Comparison of ENCODE assay signal across 8 mouse cellular contexts in genomic region chr14:51883527-51884030, GRCm38 (mm10). TPM values are rescaled to one million over a fixed set of nuclear protein-coding genes. Genes with fewer than 3 reads are reported as not detected.
DNase-seq lines count a peak whose midpoint lies in the region; ATAC-seq lines count a peak whose summit lies in the region.

No protein-coding gene starts in this region.

- H3K9ac ChIP-seq in intestine, embryonic 14.5 days (ENCODE audit: low read length) = peak overlapping the region; percentile 70

- no peak; the same call in 1 of the 2 replicates for ATAC-seq in erythroblast, adult 5-6 weeks (replicated peaks; ENCODE audit: low FRiP score, poor library complexity, severe bottlenecking)
- ATAC-seq in intestine, embryonic 14.5 days (replicated peaks; ENCODE audit: low FRiP score, low TSS enrichment, low read depth) = peak; percentile 37
- ATAC-seq in megakaryocyte-erythroid progenitor cell, adult 5-6 weeks (replicated peaks; ENCODE audit: low FRiP score, low TSS enrichment, poor library complexity, severe bottlenecking) = peak; percentile 63

- peaks cover 15% of the 10 kb centered on the region for H3K36me3 ChIP-seq in erythroblast, embryonic 14.5 days (ENCODE audit: control insufficient read depth)
- H3K36me3 ChIP-seq in intestine, embryonic 14.5 days (ENCODE audit: control insufficient read depth, insufficient read depth, low read length) = peaks cover 20% of the 10 kb centered on the region

- H3K9me3 ChIP-seq in erythroblast, embryonic 14.5 days (ENCODE audit: control insufficient read depth, low read length) = no peaks in the 10 kb centered on the region
- H3K9me3 ChIP-seq in intestine, embryonic 14.5 days (ENCODE audit: control insufficient read depth, low read length) = no peaks in the 10 kb centered on the region

- no peaks in the 10 kb centered on the region for H3K27me3 ChIP-seq in erythroblast, embryonic 14.5 days (ENCODE audit: control insufficient read depth)
- no peaks in the 10 kb centered on the region for H3K27me3 ChIP-seq in intestine, embryonic 14.5 days (replicated peaks; ENCODE audit: control insufficient read depth, insufficient read depth, low read length)

- H3K4me3 ChIP-seq in erythroblast, embryonic 14.5 days (replicated peaks) = peak overlapping the region; percentile 69
- H3K4me3 ChIP-seq in intestine, embryonic 14.5 days (ENCODE audit: low read depth, low read length) = peak overlapping the region; percentile 85

- H3K27ac ChIP-seq in intestine, embryonic 14.5 days (ENCODE audit: low read depth) = peak overlapping the region; percentile 84

- intact Hi-C loops in left cerebral cortex, postnatal 25 days (cut with DNase I) = loop anchor here (5.0 to 10.0 kb wide), 2 partner anchors 139 to 401 kb away; partner anchors contain the start of gene Zfp219

- peaks cover 20% of the 10 kb centered on the region for H3K4me1 ChIP-seq in erythroblast, embryonic 14.5 days (ENCODE audit: control insufficient read depth)
- peaks cover 11% of the 10 kb centered on the region for H3K4me1 ChIP-seq in intestine, embryonic 14.5 days (replicated peaks; ENCODE audit: control insufficient read depth, insufficient read depth, low read length)

- DNase-seq in embryo, embryonic 10.5 days (ENCODE audit: low spot score) = peak; percentile 90
- peak; percentile 61 for DNase-seq in gastrocnemius, postnatal 25 days
- peak; percentile 87 for DNase-seq in intestine, embryonic 14.5 days (ENCODE audit: low spot score)
- peak; percentile 58 to 86 for DNase-seq in left cerebral cortex, postnatal 25 days (ENCODE audit: low spot score in 2 of 2)
- peak; percentile 48 to 71 for DNase-seq in right cerebral cortex, postnatal 36 days (ENCODE audit: low spot score in 2 of 2)

- peak overlapping the region; percentile 58 for H3K4me2 ChIP-seq in intestine, embryonic 14.5 days (ENCODE audit: low read length)

- 0% methylated on average over 4 of the region's 4 CpGs for WGBS in intestine, embryonic 14.5 days

RNA-seq across cellular contexts. Expression of gene Mettl17, which starts 1.1 kb away (rescaled TPM):
- 0.31 and 0.62 TPM in 2 replicates for polyA plus RNA-seq in erythroblast, embryonic 14.5 days (2012)
- 3.1 TPM in 1 of 2 replicates, not detected in the other for total RNA-seq in erythroblast, adult 5-6 weeks (2015; ENCODE audit: low replicate concordance)
- total RNA-seq in erythroblast, adult 5-6 weeks (2017; ENCODE audit: low replicate concordance) = 2.5 and 4.2 TPM in 2 replicates
- total RNA-seq in gastrocnemius, postnatal 25 days (2021) = 10 to 100 TPM in 1 of 2 experiments, 1 to 10 TPM in 1; 9.3 to 15.8 TPM
- polyA plus RNA-seq in intestine, embryonic 14.5 days (2014; fragmentation: Nextera tagmentation; extraction: Ambion mirVana) = 54.9 and 67.0 TPM in 2 replicates
- 10 to 100 TPM; 26.0 to 33.8 TPM for total RNA-seq in left cerebral cortex, postnatal 25 days (2021)
- total RNA-seq in megakaryocyte-erythroid progenitor cell, adult 5-6 weeks (2014; fragmentation: Nextera tagmentation) = 23.4 and 33.9 TPM in 2 replicates
- 9.5 and 13.7 TPM in 2 replicates for total RNA-seq in megakaryocyte-erythroid progenitor cell, adult 5-6 weeks (2017)

RNA-seq across cellular contexts. Expression of gene Slc39a2, which starts 9.1 kb away (rescaled TPM):
- not detected in 2 replicates for polyA plus RNA-seq in erythroblast, embryonic 14.5 days (2012)
- not detected in 2 replicates for total RNA-seq in erythroblast, adult 5-6 weeks (2015; ENCODE audit: low replicate concordance)
- total RNA-seq in erythroblast, adult 5-6 weeks (2017; ENCODE audit: low replicate concordance) = not detected in 2 replicates
- under 1 TPM; 0.46 to 0.54 TPM for total RNA-seq in gastrocnemius, postnatal 25 days (2021)
- polyA plus RNA-seq in intestine, embryonic 14.5 days (2014; fragmentation: Nextera tagmentation; extraction: Ambion mirVana) = 0.71 and 0.99 TPM in 2 replicates
- total RNA-seq in left cerebral cortex, postnatal 25 days (2021) = 1 to 10 TPM; 4.8 to 6.6 TPM
- total RNA-seq in megakaryocyte-erythroid progenitor cell, adult 5-6 weeks (2014; fragmentation: Nextera tagmentation) = 0.69 and 1.4 TPM in 2 replicates
- total RNA-seq in megakaryocyte-erythroid progenitor cell, adult 5-6 weeks (2017) = not detected in 2 replicates

RNA-seq across cellular contexts. Expression of gene Ear6, which starts 30.1 kb away (rescaled TPM):
- polyA plus RNA-seq in erythroblast, embryonic 14.5 days (2012) = not detected in 2 replicates
- 35.1 and 35.2 TPM in 2 replicates for total RNA-seq in erythroblast, adult 5-6 weeks (2015; ENCODE audit: low replicate concordance)
- total RNA-seq in erythroblast, adult 5-6 weeks (2017; ENCODE audit: low replicate concordance) = 59.2 and 65.9 TPM in 2 replicates
- total RNA-seq in gastrocnemius, postnatal 25 days (2021) = not detected
- polyA plus RNA-seq in intestine, embryonic 14.5 days (2014; fragmentation: Nextera tagmentation; extraction: Ambion mirVana) = not detected in 2 replicates
- not detected for total RNA-seq in left cerebral cortex, postnatal 25 days (2021)
- not detected in 2 replicates for total RNA-seq in megakaryocyte-erythroid progenitor cell, adult 5-6 weeks (2014; fragmentation: Nextera tagmentation)
- total RNA-seq in megakaryocyte-erythroid progenitor cell, adult 5-6 weeks (2017) = not detected in 2 replicates

RNA-seq across cellular contexts. Expression of gene Ndrg2, which starts 30.4 kb away (rescaled TPM):
- 0.11 TPM in 1 of 2 replicates, not detected in the other for polyA plus RNA-seq in erythroblast, embryonic 14.5 days (2012)
- total RNA-seq in erythroblast, adult 5-6 weeks (2015; ENCODE audit: low replicate concordance) = 0.77 and 6.1 TPM in 2 replicates
- total RNA-seq in erythroblast, adult 5-6 weeks (2017; ENCODE audit: low replicate concordance) = 5.3 and 6.4 TPM in 2 replicates
- 1,000 to 10,000 TPM; 1,373 to 1,538 TPM for total RNA-seq in gastrocnemius, postnatal 25 days (2021)
- 36.4 and 39.2 TPM in 2 replicates for polyA plus RNA-seq in intestine, embryonic 14.5 days (2014; fragmentation: Nextera tagmentation; extraction: Ambion mirVana)
- 100 to 1,000 TPM; 694 to 748 TPM for total RNA-seq in left cerebral cortex, postnatal 25 days (2021)
- 1.9 and 11.1 TPM in 2 replicates for total RNA-seq in megakaryocyte-erythroid progenitor cell, adult 5-6 weeks (2014; fragmentation: Nextera tagmentation)
- total RNA-seq in megakaryocyte-erythroid progenitor cell, adult 5-6 weeks (2017) = 2.1 and 3.4 TPM in 2 replicates

RNA-seq across cellular contexts. Expression of gene Tppp2, which starts 34.6 kb away (rescaled TPM):
- not detected in 2 replicates for polyA plus RNA-seq in erythroblast, embryonic 14.5 days (2012)
- total RNA-seq in erythroblast, adult 5-6 weeks (2015; ENCODE audit: low replicate concordance) = not detected in 2 replicates
- not detected in 2 replicates for total RNA-seq in erythroblast, adult 5-6 weeks (2017; ENCODE audit: low replicate concordance)
- 1 to 10 TPM in 1 of 2 experiments, under 1 TPM in 1; 0.62 to 1.1 TPM for total RNA-seq in gastrocnemius, postnatal 25 days (2021)
- polyA plus RNA-seq in intestine, embryonic 14.5 days (2014; fragmentation: Nextera tagmentation; extraction: Ambion mirVana) = 0.31 TPM in 1 of 2 replicates, not detected in the other
- not detected for total RNA-seq in left cerebral cortex, postnatal 25 days (2021)
- not detected in 2 replicates for total RNA-seq in megakaryocyte-erythroid progenitor cell, adult 5-6 weeks (2014; fragmentation: Nextera tagmentation)
- total RNA-seq in megakaryocyte-erythroid progenitor cell, adult 5-6 weeks (2017) = not detected in 2 replicates

Comparison
In these comparisons a context has a peak if more than half of its experiments do, and no peak if none do; other contexts are left out.
1. RNA of gene Ear6, which starts 30.1 kb away (total RNA-seq): 35.1 to 65.9 TPM in erythroblast, adult 5-6 weeks; not detected in gastrocnemius, postnatal 25 days, not detected in left cerebral cortex, postnatal 25 days and not detected in megakaryocyte-erythroid progenitor cell, adult 5-6 weeks; every median in the first group is over 10 times any median in the second.
2. Peak in every context shown above with its lines, with median percentiles within 50 percentile points of each other: DNase-seq.